Mouse (Mus musculus) MEL (cell line): ENCODE data around the gene Nmrk1. TPM values are rescaled to one million over a fixed set of nuclear protein-coding genes. Genes with fewer than 3 reads are reported as not detected.

Experiments
- DNase-seq: peaks from one replicate; pipeline ENCODE4 v3.0.0; 2011; ENCODE audit warnings: low read depth, low spot score
- H3K27ac ChIP-seq: 2 replicates; pipeline ENCODE4 v1.5.1; 2012; ENCODE audit warnings: low read depth, mild to moderate bottlenecking, control low read depth, low read length, moderate library complexity; ENCODE audit not compliant: control insufficient read depth
- H3K27me3 ChIP-seq, 2 experiments: fragments of 150-350 bp in 1 of 2; sonication (generic) in 1 of 2; 2 replicates each; pipeline ENCODE4 v1.6.1; 2012; ENCODE audit warnings: low read length in 2 of 2, mild to moderate bottlenecking in 2 of 2, improper control_type of control experiment in 1 of 2, moderate library complexity in 1 of 2; ENCODE audit not compliant: insufficient read depth in 2 of 2, control insufficient read depth in 1 of 2
- H3K36me3 ChIP-seq, 2 experiments: 2 replicates each; pipeline ENCODE4 v1.6.1; 2012 to 2014; ENCODE audit warnings: low read length in 2 of 2, improper control_type of control experiment in 1 of 2, inconsistent platforms in 1 of 2, mild to moderate bottlenecking in 1 of 2; ENCODE audit not compliant: insufficient read depth in 2 of 2, control insufficient read depth in 1 of 2
- H3K4me1 ChIP-seq, 2 experiments: fragments of 150-350 bp in 1 of 2; sonication (generic) in 1 of 2; 2 replicates each; pipeline ENCODE4 v1.6.1; 2012; ENCODE audit warnings: low read length in 2 of 2, improper control_type of control experiment in 1 of 2, mild to moderate bottlenecking in 1 of 2; ENCODE audit not compliant: insufficient read depth in 2 of 2, control insufficient read depth in 1 of 2
- H3K4me3 ChIP-seq, 2 experiments: fragments of 150-350 bp in 1 of 2; sonication (generic) in 1 of 2; 2 replicates each; pipeline ENCODE4 v1.5.1; 2012; ENCODE audit warnings: low read depth in 2 of 2, low read length in 2 of 2, mild to moderate bottlenecking in 2 of 2, moderate library complexity in 2 of 2, control low read depth in 1 of 2, improper control_type of control experiment in 1 of 2; ENCODE audit not compliant: control insufficient read depth in 1 of 2, insufficient read depth in 1 of 2
- H3K79me2 ChIP-seq: 2 replicates; pipeline ENCODE4 v1.6.1; 2012; ENCODE audit warnings: mild to moderate bottlenecking, low read length, moderate library complexity; ENCODE audit not compliant: control insufficient read depth, poor library complexity, insufficient read depth
- H3K9ac ChIP-seq: 2 replicates; pipeline ENCODE4 v1.6.1; 2012; ENCODE audit warnings: low read depth, mild to moderate bottlenecking, control low read depth, low read length, moderate library complexity; ENCODE audit not compliant: control insufficient read depth, poor library complexity, severe bottlenecking
- H3K9me3 ChIP-seq: fragments of 150-350 bp; sonication (generic); replicated peaks from 2 replicates; pipeline ENCODE4 v1.6.1; 2012; ENCODE audit warnings: mild to moderate bottlenecking, low read length, improper control_type of control experiment, moderate library complexity; ENCODE audit not compliant: insufficient read depth
- BHLHE40 ChIP-seq: IDR thresholded peaks from 2 replicates; pipeline ENCODE4 v1.6.1; 2012; ENCODE audit warnings: low read depth, mild to moderate bottlenecking, inconsistent platforms, low read length, improper control_type of control experiment, borderline replicate concordance
- CTCF ChIP-seq, 3 experiments: IDR thresholded peaks in 2 of 3; conservative IDR thresholded peaks in 1 of 3; 2 replicates each; pipeline ENCODE4 v1.5.1; 2011 to 2012; ENCODE audit warnings: low read length in 3 of 3, low read depth in 2 of 3, mild to moderate bottlenecking in 2 of 3, improper control_type of control experiment in 1 of 3, inconsistent platforms in 1 of 3, mixed read lengths in 1 of 3, moderate library complexity in 1 of 3; ENCODE audit not compliant: control insufficient read depth in 1 of 3, insufficient read depth in 1 of 3, poor library complexity in 1 of 3, severe bottlenecking in 1 of 3
- EP300 ChIP-seq, 2 experiments: IDR thresholded peaks; 2 replicates each; pipeline ENCODE4 v1.6.1; 2011; ENCODE audit warnings: improper control_type of control experiment in 2 of 2, low read length in 2 of 2, low read depth in 1 of 2, mild to moderate bottlenecking in 1 of 2
- ETS1 ChIP-seq: IDR thresholded peaks from 2 replicates; pipeline ENCODE4 v1.6.1; 2012; ENCODE audit warnings: low read depth, mild to moderate bottlenecking, inconsistent platforms, low read length, improper control_type of control experiment, moderate library complexity
- GATA1 ChIP-seq: IDR thresholded peaks from 2 replicates; pipeline ENCODE4 v1.6.1; 2011; ENCODE audit warnings: low read depth, low read length, improper control_type of control experiment
- JUND ChIP-seq: IDR thresholded peaks from 2 replicates; pipeline ENCODE4 v1.6.1; 2011; ENCODE audit warnings: low read depth, mild to moderate bottlenecking, improper control_type of control experiment, low read length
- KAT2A ChIP-seq: conservative IDR thresholded peaks from 2 replicates; pipeline ENCODE4 v1.6.1; 2012; ENCODE audit warnings: low read depth, low read length, improper control_type of control experiment, inconsistent platforms
- MXI1 ChIP-seq: IDR thresholded peaks from 2 replicates; pipeline ENCODE4 v1.6.1; 2011; ENCODE audit warnings: mild to moderate bottlenecking, low read depth, low read length, improper control_type of control experiment
- MYB ChIP-seq: IDR thresholded peaks from 2 replicates; pipeline ENCODE4 v1.6.1; 2011; ENCODE audit warnings: mild to moderate bottlenecking, low read depth, low read length, improper control_type of control experiment
- NELFE ChIP-seq: IDR thresholded peaks from 2 replicates; pipeline ENCODE4 v1.6.1; 2011; ENCODE audit warnings: low read depth, low read length, improper control_type of control experiment
- POLR2A ChIP-seq, 2 experiments: IDR thresholded peaks; 2 replicates each; pipeline ENCODE4 v1.6.1; 2011 to 2012; ENCODE audit warnings: low read length in 2 of 2, mild to moderate bottlenecking in 2 of 2, control low read depth in 1 of 2, improper control_type of control experiment in 1 of 2, low read depth in 1 of 2, moderate library complexity in 1 of 2; ENCODE audit not compliant: control insufficient read depth in 1 of 2, insufficient read depth in 1 of 2, poor library complexity in 1 of 2
- POLR2AphosphoS2 ChIP-seq: IDR thresholded peaks from 2 replicates; pipeline ENCODE4 v1.6.1; 2011; ENCODE audit warnings: low read length, improper control_type of control experiment
- POLR2AphosphoS5 ChIP-seq: IDR thresholded peaks from 2 replicates; pipeline ENCODE4 v1.6.1; 2012; ENCODE audit warnings: low read depth, borderline replicate concordance, mild to moderate bottlenecking, inconsistent platforms, low read length, moderate library complexity, mixed read lengths
- RAD21 ChIP-seq: IDR thresholded peaks from 2 replicates; pipeline ENCODE4 v1.6.1; 2011; ENCODE audit warnings: mild to moderate bottlenecking, low read depth, low read length, improper control_type of control experiment
- SIN3A ChIP-seq: IDR thresholded peaks from 2 replicates; pipeline ENCODE4 v1.6.1; 2012; ENCODE audit warnings: low read length, improper control_type of control experiment, inconsistent platforms
- SMC3 ChIP-seq: IDR thresholded peaks from 2 replicates; pipeline ENCODE4 v1.6.1; 2011; ENCODE audit warnings: low read depth, low read length, improper control_type of control experiment
- TAL1 ChIP-seq: IDR thresholded peaks from 2 replicates; pipeline ENCODE4 v1.6.1; 2012; ENCODE audit warnings: mild to moderate bottlenecking, inconsistent platforms, low read length, moderate library complexity, mixed read lengths
- TBP ChIP-seq: IDR thresholded peaks from 2 replicates; pipeline ENCODE4 v1.8.0; 2011; ENCODE audit warnings: low read depth, low read length, improper control_type of control experiment
- UBTF ChIP-seq: IDR thresholded peaks from 2 replicates; pipeline ENCODE4 v1.6.1; 2012; ENCODE audit warnings: low read depth, mild to moderate bottlenecking, inconsistent platforms, low read length, improper control_type of control experiment, moderate library complexity, borderline replicate concordance; ENCODE audit not compliant: insufficient read depth
- USF2 ChIP-seq, 2 experiments: IDR thresholded peaks; 2 replicates each; pipeline ENCODE4 v1.6.1; 2011 to 2012; ENCODE audit warnings: improper control_type of control experiment in 2 of 2, low read length in 2 of 2, borderline replicate concordance in 1 of 2, inconsistent platforms in 1 of 2, low read depth in 1 of 2, mild to moderate bottlenecking in 1 of 2; ENCODE audit not compliant: insufficient read depth in 1 of 2
- ZC3H11A ChIP-seq: IDR thresholded peaks from 2 replicates; pipeline ENCODE4 v1.6.1; 2012; ENCODE audit warnings: low read depth, mild to moderate bottlenecking, inconsistent platforms, low read length, improper control_type of control experiment
- ZKSCAN1 ChIP-seq: IDR thresholded peaks from 2 replicates; pipeline ENCODE4 v1.6.1; 2012; ENCODE audit warnings: low read depth, mild to moderate bottlenecking, inconsistent platforms, low read length, improper control_type of control experiment, moderate library complexity
- ZNF384 ChIP-seq: IDR thresholded peaks from 2 replicates; pipeline ENCODE4 v1.6.1; 2012; ENCODE audit warnings: low read depth, mild to moderate bottlenecking, inconsistent platforms, low read length, improper control_type of control experiment
- polyA plus RNA-seq, 2 experiments: library from polyadenylated mRNA; stranded (reverse) in 1 of 2; unstranded in 1 of 2; fragments of >175 nt in 1 of 2; fragments of >200 nt in 1 of 2; gene quantifications; 2 replicates each; pipeline versions ENCODE4 v1.2.1 to v1.2.4; 2012; ENCODE audit warnings: low replicate concordance in 2 of 2, low read depth in 1 of 2; ENCODE audit not compliant: insufficient read length in 2 of 2, insufficient read depth in 1 of 2, missing spikeins in 1 of 2
- total RNA-seq: library from RNA; depleted of rRNA; stranded (reverse); fragments of 300-350 nt; gene quantifications from 2 replicates; pipeline ENCODE4 v1.2.3, GENCODE M21; 2012

The Nmrk1 gene
- total and polyA plus RNA-seq, 3 experiments: 18.5 to 22.5 TPM; not detected in 1

- TF ChIP-seq UBTF: 0 out of 2 replicates have a peak, but pooled peaks have one; percentile 73
Observed at GRCm38 (mm10) chr19:18670608-18671007, 38.9 kb downstream of the Nmrk1 start, which contains the start of gene Carnmt1 (continued).

GRCm38 (mm10) chr19:18671056-18671741, 39.4 kb downstream of the Nmrk1 start:
- Histone ChIP-seq H3K4me3 (peak overlapping the region; percentile 99 to 100), H3K4me1 (peaks cover 8 to 23% of the 10 kb centered on the region in 2 experiments), H3K9me3 (no peaks in the 10 kb centered on the region), H3K27ac (peak overlapping the region; percentile 34), H3K79me2 (peaks cover 42% of the 10 kb centered on the region), H3K27me3 (no peaks in the 10 kb centered on the region), H3K36me3 (peaks cover 7 to 15% of the 10 kb centered on the region in 2 experiments), H3K9ac (peak overlapping the region; percentile 98)
- no peak; the same call in 1 of the 2 replicates for TF ChIP-seq RAD21
- peak in 1 of 2 experiments; percentile 58; a peak in 2 of 4 replicates for TF ChIP-seq POLR2A (IDR thresholded peaks at IDR 0.05; ENCODE audit: control insufficient read depth in 1 of 2, insufficient read depth in 1 of 2, low read depth in 1 of 2, low read length in 2 of 2, poor library complexity in 1 of 2)
- peak; percentile 37; the same call in 1 of the 2 replicates for TF ChIP-seq SIN3A
- TF ChIP-seq EP300 (IDR thresholded peaks at IDR 0.05; ENCODE audit: low read depth in 1 of 2, low read length in 2 of 2): no peak
- TF ChIP-seq MXI1: peak; percentile 10; the same call in 1 of the 2 replicates
- no peak for TF ChIP-seq JUND
- 0 out of 2 replicates have a peak, but pooled peaks have one; percentile 44 for TF ChIP-seq TBP
- peak; percentile 1; the same call in 1 of the 2 replicates for TF ChIP-seq NELFE
- DNase-seq: peak; percentile 70

GRCm38 (mm10) chr19:18672498-18672897, 40.7 kb downstream of the Nmrk1 start:
- no peak for DNase-seq
- H3K79me2 ChIP-seq: peaks cover 46% of the 10 kb centered on the region
- H3K27ac ChIP-seq: no peak overlapping the region
- peak overlapping the region; percentile 99 to 100 for H3K4me3 ChIP-seq
- H3K27me3 ChIP-seq: no peaks in the 10 kb centered on the region
- peaks cover 6 to 21% of the 10 kb centered on the region in 2 experiments for H3K4me1 ChIP-seq
- H3K9ac ChIP-seq: peak overlapping the region; percentile 47
- TF ChIP-seq ZNF384 (no peak), ZC3H11A (no peak), SMC3 (no peak), POLR2AphosphoS5 (no peak), USF2 (IDR thresholded peaks at IDR 0.05; ENCODE audit: borderline replicate concordance in 1 of 2, insufficient read depth in 1 of 2, low read depth in 1 of 2, low read length in 2 of 2) (no peak), ZKSCAN1 (no peak), ETS1 (no peak), POLR2AphosphoS2 (no peak), TAL1 (no peak), MYB (no peak), NELFE (no peak), CTCF (IDR thresholded peaks at IDR 0.05 in 2 of 3, conservative IDR thresholded peaks at IDR 0.05 in 1 of 3; ENCODE audit: control insufficient read depth in 1 of 3, insufficient read depth in 1 of 3, low read depth in 2 of 3, low read length in 3 of 3, poor library complexity in 1 of 3, severe bottlenecking in 1 of 3) (no peak), GATA1 (no peak), KAT2A (no peak), BHLHE40 (no peak)
- peaks cover 15 to 18% of the 10 kb centered on the region in 2 experiments for H3K36me3 ChIP-seq
- H3K9me3 ChIP-seq: no peaks in the 10 kb centered on the region
